Mouse (Mus musculus): ENCODE measurements at regions not wholly inside any gene's neighbourhood (a gene's known extent, or its start where the extent isn't known, plus 50 kb on each side); places are given as distances from the start of the nearest gene placed in this dataset.

DNA sequence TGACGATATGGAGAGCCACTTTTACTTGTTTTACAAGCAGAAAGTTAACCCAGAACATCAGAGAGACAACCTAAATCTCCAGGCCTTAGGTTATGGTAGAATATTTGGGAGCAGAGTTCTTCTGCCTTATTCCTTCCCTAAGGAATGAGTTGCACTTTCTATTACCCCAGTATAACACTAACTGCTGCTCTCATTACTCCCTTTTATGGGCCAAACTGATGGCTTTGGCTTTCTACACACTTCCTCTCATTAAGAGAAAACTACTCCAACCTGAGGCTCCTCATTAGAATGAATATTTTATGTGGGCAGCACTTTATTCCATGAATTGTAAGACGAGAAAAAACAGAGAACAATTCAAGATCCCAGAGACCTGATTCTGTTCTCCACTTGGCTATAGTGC is 289.0 kb upstream of the Tnc start:
- Histone ChIP-seq H3K27me3 (ENCODE audit: control insufficient read depth, insufficient read depth, low read length) (no peaks in the 10 kb centered on the region), H3K9ac (ENCODE audit: low read length) (no peak overlapping the region), H3K36me3 (ENCODE audit: control insufficient read depth, insufficient read depth) (no peaks in the 10 kb centered on the region), H3K27ac (ENCODE audit: low read length) (no peak overlapping the region), H3K4me1 (ENCODE audit: control insufficient read depth, insufficient read depth, low read length) (no peaks in the 10 kb centered on the region), H3K4me3 (ENCODE audit: low read length) (no peak overlapping the region), H3K9me3 (replicated peaks; ENCODE audit: control insufficient read depth, low read length) (no peaks in the 10 kb centered on the region), H3K4me2 (ENCODE audit: low read depth, low read length) (no peak overlapping the region)
- 54% methylated on average over 2 of the region's 2 CpGs for WGBS
- no peak for ATAC-seq (replicated peaks; ENCODE audit: extremely low read depth, insufficient read depth, low FRiP score)

DNA sequence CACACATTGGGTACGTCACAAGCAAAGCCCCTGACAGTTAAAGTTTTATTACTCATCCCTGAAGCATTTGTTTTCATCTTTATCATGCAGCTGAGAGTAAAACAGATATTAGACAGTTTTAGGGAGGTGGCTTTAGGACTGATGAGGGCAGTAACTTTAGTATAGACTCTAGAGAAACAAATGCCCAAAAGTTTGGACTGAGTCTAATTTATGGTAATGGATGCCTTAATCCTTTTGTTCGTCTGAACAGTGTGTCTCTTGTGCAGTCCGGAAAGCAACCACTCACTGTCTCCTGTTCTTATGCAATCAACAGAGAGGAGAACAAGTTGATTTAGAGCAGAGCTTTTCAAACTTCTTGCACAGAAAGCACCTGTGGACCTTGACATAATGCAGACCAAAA is 283.4 kb upstream of the Tnc start:
- no peaks in the 10 kb centered on the region for H3K27me3 ChIP-seq (ENCODE audit: control insufficient read depth, insufficient read depth, low read length)
- H3K9me3 ChIP-seq (replicated peaks; ENCODE audit: control insufficient read depth, low read length) = no peaks in the 10 kb centered on the region
- ATAC-seq (replicated peaks; ENCODE audit: extremely low read depth, insufficient read depth, low FRiP score) = no peak
- no peak overlapping the region for H3K4me3 ChIP-seq (ENCODE audit: low read length)
- no peaks in the 10 kb centered on the region for H3K36me3 ChIP-seq (ENCODE audit: control insufficient read depth, insufficient read depth)
- 57% methylated on average over 3 of the region's 3 CpGs for WGBS
- H3K4me1 ChIP-seq (ENCODE audit: control insufficient read depth, insufficient read depth, low read length) = no peaks in the 10 kb centered on the region
- H3K9ac ChIP-seq (ENCODE audit: low read length) = no peak overlapping the region
- H3K4me2 ChIP-seq (ENCODE audit: low read depth, low read length) = no peak overlapping the region
- H3K27ac ChIP-seq (ENCODE audit: low read length) = no peak overlapping the region

DNA sequence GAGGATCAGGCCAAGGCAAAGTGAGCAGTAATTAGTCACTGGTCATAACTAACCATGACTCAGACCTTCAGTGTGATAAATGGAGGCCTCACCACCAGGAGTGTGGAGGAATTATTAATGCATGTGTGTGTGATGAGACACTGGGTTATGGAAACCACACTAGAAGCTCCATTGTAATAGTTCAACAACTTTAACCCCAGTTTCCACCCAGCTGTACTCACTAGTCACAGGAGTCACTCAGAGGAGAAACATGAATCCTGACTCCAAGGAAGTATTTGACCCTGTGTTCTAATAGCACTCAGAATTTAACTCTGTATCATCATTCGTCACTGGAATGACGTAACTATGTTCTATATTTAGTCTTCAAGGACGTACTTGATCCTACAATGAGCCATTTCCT is 277.6 kb upstream of the Tnc start:
- Histone ChIP-seq H3K4me3 (ENCODE audit: low read length) (no peak overlapping the region), H3K27ac (ENCODE audit: low read length) (no peak overlapping the region), H3K27me3 (ENCODE audit: control insufficient read depth, insufficient read depth, low read length) (no peaks in the 10 kb centered on the region), H3K4me1 (ENCODE audit: control insufficient read depth, insufficient read depth, low read length) (no peaks in the 10 kb centered on the region), H3K4me2 (ENCODE audit: low read depth, low read length) (no peak overlapping the region), H3K9ac (ENCODE audit: low read length) (no peak overlapping the region), H3K36me3 (ENCODE audit: control insufficient read depth, insufficient read depth) (no peaks in the 10 kb centered on the region), H3K9me3 (replicated peaks; ENCODE audit: control insufficient read depth, low read length) (no peaks in the 10 kb centered on the region)
- 18% methylated on average over 3 of the region's 3 CpGs for WGBS
- ATAC-seq (replicated peaks; ENCODE audit: extremely low read depth, insufficient read depth, low FRiP score) = no peak

DNA sequence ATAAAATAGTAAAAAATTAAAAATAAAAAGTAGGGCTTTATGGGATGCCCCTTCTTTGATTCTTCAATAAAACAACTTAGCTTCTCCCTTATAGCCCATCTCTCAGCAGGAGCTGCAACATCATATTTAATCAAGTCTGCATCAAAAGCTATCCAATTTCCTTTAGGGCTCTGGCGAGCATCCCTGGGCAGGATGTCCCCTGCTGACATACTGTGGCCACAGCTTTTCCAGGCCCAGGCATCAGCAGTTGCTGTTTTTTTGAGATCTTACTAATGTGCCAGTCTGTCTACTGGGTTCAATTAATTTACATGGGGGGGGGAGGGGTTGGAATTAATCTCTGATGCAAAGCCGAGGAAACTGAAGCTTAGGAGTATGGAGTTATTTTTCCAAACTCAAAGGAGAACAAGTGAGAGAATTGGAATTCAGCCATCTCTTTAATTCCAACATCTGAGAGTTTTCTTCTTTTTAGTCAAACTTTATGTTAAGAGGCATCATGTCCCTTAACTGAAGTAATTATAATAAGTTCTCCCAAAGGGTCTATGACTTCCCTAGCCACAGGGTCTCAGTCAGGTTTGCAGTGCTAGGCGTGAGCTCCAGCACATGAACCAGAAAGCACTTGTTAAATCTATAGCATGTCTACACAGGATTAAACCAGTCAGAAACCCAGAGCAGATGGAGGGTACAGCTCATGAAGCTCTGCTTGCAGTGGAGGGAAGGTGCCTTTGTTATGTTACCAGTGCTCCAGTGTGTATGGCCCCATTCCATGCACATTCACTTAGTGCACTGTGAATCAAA is 269.9 kb upstream of the Tnc start:
- Histone ChIP-seq H3K36me3 (ENCODE audit: control insufficient read depth, insufficient read depth) (no peaks in the 10 kb centered on the region), H3K27me3 (ENCODE audit: control insufficient read depth, insufficient read depth, low read length) (no peaks in the 10 kb centered on the region), H3K4me3 (ENCODE audit: low read length) (no peak overlapping the region), H3K9ac (ENCODE audit: low read length) (no peak overlapping the region), H3K9me3 (replicated peaks; ENCODE audit: control insufficient read depth, low read length) (no peaks in the 10 kb centered on the region), H3K4me1 (ENCODE audit: control insufficient read depth, insufficient read depth, low read length) (no peaks in the 10 kb centered on the region), H3K4me2 (ENCODE audit: low read depth, low read length) (no peak overlapping the region), H3K27ac (ENCODE audit: low read length) (no peak overlapping the region)
- ATAC-seq (replicated peaks; ENCODE audit: extremely low read depth, insufficient read depth, low FRiP score) = no peak
- 67% methylated on average over 3 of the region's 3 CpGs for WGBS

DNA sequence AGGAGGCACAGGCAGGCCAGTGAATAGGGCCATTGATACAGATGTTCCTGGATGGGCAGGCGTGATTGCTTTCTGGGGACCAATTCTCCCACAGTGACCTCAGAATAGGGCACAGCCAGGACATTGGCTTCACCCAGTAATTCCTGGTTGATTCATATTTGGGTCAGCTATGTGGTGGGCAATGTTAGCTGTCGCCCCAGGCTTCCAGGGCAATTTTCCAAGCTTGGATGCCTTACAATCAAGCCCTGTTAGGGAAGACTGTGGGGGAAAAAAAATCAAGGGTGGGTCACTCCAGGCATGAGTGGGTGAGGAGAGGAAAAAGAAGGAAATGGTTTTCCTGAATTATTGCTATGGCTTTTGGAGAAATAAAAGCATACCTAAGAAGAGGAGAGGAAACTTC is 250.1 kb upstream of the Tnc start:
- Histone ChIP-seq H3K27me3 (ENCODE audit: control insufficient read depth, insufficient read depth, low read length) (no peaks in the 10 kb centered on the region), H3K4me3 (ENCODE audit: low read length) (no peak overlapping the region), H3K4me1 (ENCODE audit: control insufficient read depth, insufficient read depth, low read length) (no peaks in the 10 kb centered on the region), H3K4me2 (ENCODE audit: low read depth, low read length) (no peak overlapping the region), H3K9ac (ENCODE audit: low read length) (no peak overlapping the region), H3K36me3 (ENCODE audit: control insufficient read depth, insufficient read depth) (no peaks in the 10 kb centered on the region), H3K27ac (ENCODE audit: low read length) (no peak overlapping the region), H3K9me3 (replicated peaks; ENCODE audit: control insufficient read depth, low read length) (no peaks in the 10 kb centered on the region; the same call in 1 of the 2 replicates)
- ATAC-seq (replicated peaks; ENCODE audit: extremely low read depth, insufficient read depth, low FRiP score) = no peak
- WGBS = 80% methylated on average over 2 of the region's 2 CpGs

DNA sequence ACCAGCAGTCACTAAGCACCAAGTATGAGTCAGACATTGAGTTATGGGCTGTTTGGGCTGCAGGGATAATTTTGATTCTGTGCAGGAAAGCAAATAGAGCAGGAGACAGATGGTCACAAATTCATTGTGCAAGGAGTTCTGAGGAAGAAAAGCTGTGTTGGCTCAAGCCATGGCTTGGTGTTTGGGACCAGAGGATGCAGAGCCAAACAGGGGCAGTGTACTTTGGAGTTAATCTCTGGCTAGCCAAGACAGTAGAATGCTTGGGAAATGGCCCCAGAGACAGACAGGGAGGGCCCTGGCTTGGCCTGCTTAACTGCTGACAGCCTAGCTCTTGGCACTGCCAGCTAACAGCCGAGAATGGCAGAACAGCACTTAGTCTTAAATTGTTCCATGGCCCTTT is 235.7 kb upstream of the Tnc start:
- H3K9me3 ChIP-seq (replicated peaks; ENCODE audit: control insufficient read depth, low read length) = no peaks in the 10 kb centered on the region

DNA sequence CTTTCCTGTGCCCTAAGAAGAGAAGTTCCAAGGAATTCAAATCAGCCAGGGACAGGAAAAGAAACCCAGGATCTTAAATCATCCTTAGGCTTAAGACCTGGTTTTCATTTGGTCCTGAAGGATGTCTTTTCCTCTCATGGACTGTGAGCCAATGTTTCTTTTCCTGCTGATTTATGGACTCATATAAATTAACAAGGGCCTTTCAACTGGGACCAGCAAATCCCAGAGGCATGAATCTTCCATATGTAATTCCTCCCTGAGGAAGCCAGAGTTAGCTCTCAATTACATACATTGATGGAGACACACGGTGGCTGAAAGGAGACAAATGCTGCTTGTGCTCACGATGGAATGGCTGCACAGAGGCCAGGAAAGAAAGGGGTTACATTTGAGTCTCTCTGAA is 230.2 kb upstream of the Tnc start:
- 69% methylated on average over 2 of the region's 2 CpGs for WGBS
- Histone ChIP-seq H3K27ac (ENCODE audit: low read length) (no peak overlapping the region), H3K9ac (ENCODE audit: low read length) (no peak overlapping the region), H3K4me2 (ENCODE audit: low read depth, low read length) (no peak overlapping the region), H3K4me1 (ENCODE audit: control insufficient read depth, insufficient read depth, low read length) (no peaks in the 10 kb centered on the region), H3K27me3 (ENCODE audit: control insufficient read depth, insufficient read depth, low read length) (no peaks in the 10 kb centered on the region), H3K4me3 (ENCODE audit: low read length) (no peak overlapping the region), H3K36me3 (ENCODE audit: control insufficient read depth, insufficient read depth) (no peaks in the 10 kb centered on the region), H3K9me3 (replicated peaks; ENCODE audit: control insufficient read depth, low read length) (no peaks in the 10 kb centered on the region)
- ATAC-seq (replicated peaks; ENCODE audit: extremely low read depth, insufficient read depth, low FRiP score) = no peak

More for the DNA sequence above, 235.7 kb upstream of the Tnc start:
- Histone ChIP-seq H3K27ac (ENCODE audit: low read length) (no peak overlapping the region), H3K27me3 (ENCODE audit: control insufficient read depth, insufficient read depth, low read length) (no peaks in the 10 kb centered on the region), H3K4me1 (ENCODE audit: control insufficient read depth, insufficient read depth, low read length) (no peaks in the 10 kb centered on the region), H3K9ac (ENCODE audit: low read length) (no peak overlapping the region), H3K4me2 (ENCODE audit: low read depth, low read length) (no peak overlapping the region), H3K4me3 (ENCODE audit: low read length) (no peak overlapping the region), H3K36me3 (ENCODE audit: control insufficient read depth, insufficient read depth) (no peaks in the 10 kb centered on the region)
- ATAC-seq (replicated peaks; ENCODE audit: extremely low read depth, insufficient read depth, low FRiP score) = no peak
- WGBS = 60% methylated on average over 1 of the region's 1 CpGs

DNA sequence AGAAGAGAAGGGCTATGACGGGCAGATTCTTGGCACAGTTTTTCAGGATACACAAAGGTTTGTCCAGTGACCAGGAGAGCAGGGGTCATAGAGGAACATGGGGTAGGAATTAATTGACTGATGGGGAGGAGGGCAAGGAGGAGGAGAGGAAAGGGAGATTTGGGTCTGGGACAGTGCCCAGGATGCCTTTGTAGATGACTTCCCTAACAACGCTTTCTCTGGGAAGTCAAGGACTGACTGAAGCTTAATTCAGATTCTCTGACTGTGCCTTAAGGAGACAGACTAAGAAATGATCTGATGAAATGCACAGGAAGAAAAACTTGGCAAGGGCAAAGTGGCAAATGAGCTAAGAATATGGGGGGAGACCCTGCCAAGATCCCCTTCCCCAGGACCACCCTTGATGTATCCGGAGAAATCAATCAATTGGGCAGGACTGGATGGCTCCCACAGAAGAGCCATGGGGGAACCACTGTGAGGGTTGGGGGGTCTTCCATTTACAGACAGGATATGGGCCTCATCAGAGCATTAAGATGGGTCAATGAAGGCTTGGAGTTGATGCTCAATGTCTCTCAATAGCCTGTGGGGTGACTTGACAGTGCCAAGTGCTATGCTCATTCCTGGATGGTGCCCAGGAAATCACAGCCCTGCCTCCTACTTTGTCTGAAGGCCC is 227.6 kb upstream of the Tnc start:
- Histone ChIP-seq H3K9ac (ENCODE audit: low read length) (no peak overlapping the region), H3K4me1 (ENCODE audit: control insufficient read depth, insufficient read depth, low read length) (peaks cover 2% of the 10 kb centered on the region; the same call in 1 of the 2 replicates), H3K4me2 (ENCODE audit: low read depth, low read length) (no peak overlapping the region), H3K9me3 (replicated peaks; ENCODE audit: control insufficient read depth, low read length) (no peaks in the 10 kb centered on the region), H3K27ac (ENCODE audit: low read length) (no peak overlapping the region), H3K4me3 (ENCODE audit: low read length) (no peak overlapping the region), H3K36me3 (ENCODE audit: control insufficient read depth, insufficient read depth) (no peaks in the 10 kb centered on the region), H3K27me3 (ENCODE audit: control insufficient read depth, insufficient read depth, low read length) (no peaks in the 10 kb centered on the region)
- ATAC-seq (replicated peaks; ENCODE audit: extremely low read depth, insufficient read depth, low FRiP score) = no peak
- WGBS = 73% methylated on average over 3 of the region's 3 CpGs

DNA sequence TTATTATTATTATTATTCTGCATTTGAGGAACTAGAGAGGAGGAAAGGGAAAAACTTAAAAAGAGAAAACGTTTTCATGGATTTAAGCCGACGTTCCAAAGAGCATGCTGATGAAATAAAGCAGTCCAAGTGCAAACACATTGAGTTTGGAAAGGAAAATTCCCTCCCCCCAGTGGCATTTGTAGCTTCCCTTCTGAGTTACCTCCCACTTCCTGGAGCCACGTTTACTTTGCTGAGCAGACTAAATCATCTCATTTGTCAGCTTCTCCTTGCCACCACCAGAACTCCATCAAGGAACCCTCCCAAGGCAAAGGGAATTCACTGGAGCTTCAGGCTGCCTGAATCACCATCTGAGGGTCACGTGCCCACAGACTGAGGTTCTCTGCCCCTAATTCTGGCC is 223.0 kb upstream of the Tnc start:
- Histone ChIP-seq H3K4me2 (ENCODE audit: low read depth, low read length) (no peak overlapping the region), H3K4me1 (ENCODE audit: control insufficient read depth, insufficient read depth, low read length) (peaks cover 4% of the 10 kb centered on the region; the same call in 1 of the 2 replicates), H3K27ac (ENCODE audit: low read length) (no peak overlapping the region), H3K9ac (ENCODE audit: low read length) (no peak overlapping the region), H3K4me3 (ENCODE audit: low read length) (no peak overlapping the region), H3K9me3 (replicated peaks; ENCODE audit: control insufficient read depth, low read length) (no peaks in the 10 kb centered on the region), H3K36me3 (ENCODE audit: control insufficient read depth, insufficient read depth) (no peaks in the 10 kb centered on the region), H3K27me3 (ENCODE audit: control insufficient read depth, insufficient read depth, low read length) (no peaks in the 10 kb centered on the region)
- no peak for ATAC-seq (replicated peaks; ENCODE audit: extremely low read depth, insufficient read depth, low FRiP score)
- WGBS = 43% methylated on average over 5 of the region's 5 CpGs

All from heart, embryonic 16.5 days (tissue).